Mouse (Mus musculus): ENCODE measurements around the gene Zfp954.
"Not testable (repeated sequence)": the region's sequence is repeated elsewhere in the genome, so short reads cannot be mapped to it uniquely, and the experiment has no call there.

The Zfp954 gene

GRCm38 (mm10) chr7:7120921-7121601, at the start of gene Zfp954:
Zfp954 (minus strand) TSS chr7:7121488.
- peak; percentile 91 for DNase-seq

- DNase-seq, result no peak
These were observed 24.8 kb upstream of the Zfp954 start for GRCm38 (mm10) chr7:7145991-7146608.

GRCm38 (mm10) chr7:7144215-7144614, 22.9 kb upstream of the Zfp954 start:
- no peak for DNase-seq

GRCm38 (mm10) chr7:7136379-7136866, 15.1 kb upstream of the Zfp954 start, which contains the start of gene Zfp773:
Zfp773 (minus strand) TSS chr7:7136755.
- peak; percentile 80 for DNase-seq

GRCm38 (mm10) chr7:7132751-7133150, 11.5 kb upstream of the Zfp954 start:
- DNase-seq, result no peak

- not testable (repeated sequence) for DNase-seq
These were observed 9.3 kb upstream of the Zfp954 start for GRCm38 (mm10) chr7:7130491-7131124.

GRCm38 (mm10) chr7:7121602-7121980, 303 bp upstream of the Zfp954 start:
- DNase-seq, result no peak

- no peak for DNase-seq
These were observed 2.8 kb downstream of the Zfp954 start for GRCm38 (mm10) chr7:7118441-7118840.

GRCm38 (mm10) chr7:7108501-7108900, 12.8 kb downstream of the Zfp954 start:
- no peak for DNase-seq

All from embryo, embryonic 11 days (tissue).